13 mouse cellular contexts compared by ENCODE assay signal in genomic region chr1:159186741-159187140, GRCm38 (mm10). TPM values are rescaled to one million over a fixed set of nuclear protein-coding genes. Genes with fewer than 3 reads are reported as not detected.
DNase-seq lines count a peak whose midpoint lies in the region; ATAC-seq lines count a peak whose summit lies in the region.
"Had no signal": no experiment of that assay in that cellular context is flagged by ENCODE, and none has a peak within 500 bp of the region (broad histone marks: within the 10 kb centered on the region; RNA-seq: fewer than 3 reads in every experiment).

No protein-coding gene starts in this region.

- ATAC-seq in cerebellum, adult (ENCODE audit: insufficient number of reproducible peaks, low FRiP score, low TSS enrichment), result no peak
- ATAC-seq: midbrain, embryonic 16.5 days; Patski had no signal

- peak; percentile 97 for DNase-seq in heart, adult 11 months
- no peak for DNase-seq in heart, postnatal 4 days
- DNase-seq in A20 (ENCODE audit: low read depth, low spot score), result peak; percentile 15
- peak; percentile 90 for DNase-seq in gonadal fat pad, adult 2 months (ENCODE audit: low read depth)
- DNase-seq in lung, postnatal 25 days (ENCODE audit: low spot score), result peak; percentile 55
- DNase-seq in layer of hippocampus, postnatal 10 days (ENCODE audit: low spot score in 2 of 2), result no peak
- no peak for DNase-seq in frontal cortex, postnatal 10 days (ENCODE audit: low spot score in 2 of 2)
- DNase-seq: cerebellum, postnatal 10 days; kidney, adult 18-20 months; liver, embryonic 13.5 days had no signal

RNA-seq across cellular contexts. Expression of gene Cop1, which starts 45.4 kb away (rescaled TPM):
- total RNA-seq in heart, postnatal 4 days (2021), result 100 to 1,000 TPM; 119 to 135 TPM
- 47.5 and 55.8 TPM in 2 replicates for polyA plus RNA-seq in gonadal fat pad, adult 2 months (2012; rRNA removed)
- total RNA-seq in layer of hippocampus, postnatal 10 days (2021), result 100 to 1,000 TPM; 122 to 126 TPM

Comparison
In these comparisons a context has a peak if more than half of its experiments do, and no peak if none do; other contexts are left out.
1. DNase-seq: peak in heart, adult 11 months (single experiment), A20 (single experiment), gonadal fat pad, adult 2 months (single experiment) and lung, postnatal 25 days (single experiment); none in heart, postnatal 4 days (single experiment), layer of hippocampus, postnatal 10 days (0 of 2) and frontal cortex, postnatal 10 days (0 of 2).